Mouse (Mus musculus) kidney, adult 9 months (tissue): ENCODE measurements at regions not wholly inside any gene's neighbourhood (a gene's known extent, or its start where the extent isn't known, plus 50 kb on each side); places are given as distances from the start of the nearest gene placed in this dataset.

ENCODE experiments used
- DNase-seq: peaks from one replicate; pipeline ENCODE4 v3.0.0; 2022

DNA sequence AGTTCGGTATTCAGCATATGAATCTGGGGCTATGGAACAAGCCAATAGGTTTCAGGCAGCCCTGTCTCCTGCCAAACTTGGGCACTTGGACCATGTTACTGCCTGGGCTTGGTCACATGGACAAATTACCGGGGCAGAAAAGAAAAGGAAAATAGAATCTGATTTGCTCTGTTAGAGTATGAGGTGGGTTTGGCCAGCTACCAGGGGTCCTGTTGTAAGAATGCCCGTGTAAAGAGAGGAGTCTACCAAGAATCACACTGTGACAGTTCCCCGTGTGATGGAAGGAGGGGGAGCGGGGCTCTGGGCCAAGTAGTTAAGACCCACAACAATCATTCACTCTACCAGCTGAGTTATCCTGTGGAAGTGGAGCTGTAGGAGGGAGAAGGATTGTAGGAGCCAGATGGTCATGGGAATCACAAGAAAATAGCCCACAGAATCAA is 266.2 kb downstream of the Pik3r1 start:
- DNase-seq: no peak

DNA sequence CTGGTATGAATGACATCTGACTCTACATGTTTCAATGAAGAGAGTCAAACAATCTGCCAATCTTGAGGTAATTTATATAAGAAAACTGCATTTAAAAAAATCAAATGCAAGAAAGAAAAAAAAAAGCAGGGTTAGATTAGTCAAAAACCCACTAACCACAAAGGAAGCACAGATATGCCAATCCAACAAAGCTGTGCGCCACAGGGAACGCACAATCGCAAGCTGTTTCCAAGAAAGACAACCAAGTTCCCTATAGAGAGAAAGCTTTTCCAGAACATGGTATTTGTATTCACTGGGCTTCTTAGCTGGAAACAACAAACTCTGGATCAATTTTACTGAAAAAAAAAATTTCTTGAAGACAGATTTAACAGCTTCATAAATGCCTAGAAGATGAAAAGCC is 267.0 kb downstream of the Pik3r1 start:
- no peak for DNase-seq

DNA sequence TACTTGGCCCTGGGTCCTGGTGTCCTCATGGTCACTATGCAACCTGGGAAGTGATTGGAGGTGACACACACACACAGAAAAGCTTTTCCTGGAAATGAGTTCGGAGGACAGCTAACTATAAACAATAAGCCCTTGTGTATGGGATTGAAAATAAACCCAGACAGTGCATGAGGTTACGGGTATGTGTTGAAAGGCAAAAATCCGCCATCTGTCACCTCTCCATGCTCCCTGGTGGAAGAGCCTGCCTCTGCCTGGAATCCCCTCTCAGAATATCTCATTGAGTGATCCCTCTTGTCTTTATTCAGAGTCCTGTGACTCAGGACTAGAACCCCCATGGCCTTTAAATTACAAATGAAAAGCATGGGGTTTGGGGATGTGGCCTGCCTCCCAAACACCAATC is 276.2 kb downstream of the Pik3r1 start:
- no peak for DNase-seq

DNA sequence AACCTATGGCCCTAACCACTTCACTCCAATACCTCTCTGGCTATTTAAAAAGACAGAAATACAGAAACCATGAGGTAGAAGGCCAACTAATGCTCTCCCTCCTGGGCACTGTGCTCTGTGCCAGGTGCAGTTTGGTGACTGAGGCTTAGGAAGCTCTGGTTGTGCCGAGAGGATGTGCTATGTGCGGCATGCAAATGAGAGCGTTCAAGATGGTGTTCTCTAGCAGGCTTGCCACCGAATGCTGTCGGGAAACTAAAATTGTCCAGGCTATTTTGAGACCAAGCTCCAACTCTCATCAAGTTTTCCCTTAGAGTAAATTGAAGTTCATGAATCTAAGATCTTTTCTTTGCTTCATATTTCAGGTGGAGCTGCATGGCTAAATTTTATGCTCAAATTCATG is 277.1 kb downstream of the Pik3r1 start:
- DNase-seq: no peak

DNA sequence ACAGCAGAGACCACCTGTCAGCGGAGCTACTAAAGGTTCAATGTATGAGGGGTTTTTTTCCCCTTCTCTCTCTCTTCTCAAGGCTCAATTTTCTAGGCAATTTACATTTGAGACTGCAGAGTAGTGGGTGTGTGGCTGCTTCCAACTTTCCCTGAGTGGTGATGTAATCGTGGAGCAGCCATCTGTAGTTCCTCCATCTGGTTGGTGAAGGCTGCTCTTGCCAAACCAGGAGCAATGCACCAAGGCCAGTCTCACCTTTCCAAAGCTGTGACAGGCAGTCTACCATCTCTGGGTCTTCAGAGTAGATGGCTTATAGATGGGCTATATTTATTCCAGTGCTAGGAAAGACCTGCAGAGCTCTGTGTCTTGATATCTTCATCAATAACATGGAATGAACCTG is 280.4 kb downstream of the Pik3r1 start:
- no peak for DNase-seq

DNA sequence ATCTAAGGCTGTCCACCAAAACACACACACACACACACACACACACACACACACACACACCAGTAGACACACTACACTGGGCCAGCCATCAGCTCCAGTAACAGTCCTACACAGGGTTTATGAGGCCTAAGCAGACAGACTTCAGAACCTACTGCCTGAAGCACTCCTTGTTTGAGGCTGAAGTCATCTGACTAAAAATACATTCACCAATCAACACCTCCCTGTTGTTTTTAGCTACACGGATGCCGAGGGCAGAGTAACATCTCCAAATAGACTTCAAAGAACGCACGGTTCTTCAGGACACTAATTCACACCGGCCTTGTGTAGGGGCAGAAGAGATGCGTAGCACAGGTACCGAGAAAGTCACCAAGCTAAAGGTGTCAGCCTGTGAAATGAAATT is 282.2 kb downstream of the Pik3r1 start:
- DNase-seq: no peak

DNA sequence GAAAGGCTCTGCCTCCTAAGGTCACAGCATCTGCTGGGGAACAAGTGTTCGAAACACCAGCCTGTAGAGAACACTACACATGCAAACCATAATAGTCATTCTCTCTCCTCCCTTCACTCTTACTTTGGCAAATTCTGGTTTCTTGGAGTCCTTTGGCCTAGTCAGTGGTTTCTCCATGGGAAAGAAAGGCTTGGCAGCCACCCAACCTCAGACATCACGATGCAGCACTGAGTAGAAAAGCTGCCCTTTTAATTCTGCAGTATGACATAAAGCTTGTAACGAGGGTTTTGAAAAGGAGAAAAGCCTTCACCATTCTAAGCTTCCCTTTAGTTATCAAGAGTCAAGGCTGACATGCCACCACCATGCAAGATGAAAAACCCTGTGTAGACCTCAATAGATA is 284.2 kb downstream of the Pik3r1 start:
- DNase-seq: no peak

DNA sequence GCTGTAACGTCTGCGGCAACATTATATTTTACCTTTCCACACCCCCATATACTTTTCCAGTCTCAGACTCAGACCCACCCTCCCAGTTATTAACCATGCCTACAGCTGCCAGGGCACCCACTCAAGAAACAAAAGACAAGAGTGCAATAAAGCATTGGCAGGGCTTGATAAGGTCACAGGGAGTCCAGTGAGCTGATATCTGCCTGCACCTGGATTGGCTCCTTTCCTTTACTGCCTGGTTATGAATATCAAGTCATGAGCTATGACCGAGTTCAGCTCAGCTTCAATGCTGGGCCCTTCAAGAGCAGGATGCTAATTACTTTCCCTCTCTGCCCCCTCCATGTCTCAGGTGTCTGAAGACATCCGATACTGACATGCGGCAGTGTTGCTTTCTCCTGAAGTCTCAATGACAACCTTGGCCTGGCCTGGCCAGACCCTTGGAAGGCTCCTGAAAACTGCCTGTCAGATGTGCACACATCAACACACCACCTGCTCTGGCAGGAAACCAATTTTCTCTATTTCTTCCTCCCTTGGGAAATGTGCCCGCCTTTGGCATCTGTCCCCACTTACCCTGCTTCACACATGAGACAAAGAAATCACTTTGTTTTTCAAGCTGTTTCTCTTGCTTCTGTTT is 286.3 kb downstream of the Pik3r1 start:
- no peak for DNase-seq

DNA sequence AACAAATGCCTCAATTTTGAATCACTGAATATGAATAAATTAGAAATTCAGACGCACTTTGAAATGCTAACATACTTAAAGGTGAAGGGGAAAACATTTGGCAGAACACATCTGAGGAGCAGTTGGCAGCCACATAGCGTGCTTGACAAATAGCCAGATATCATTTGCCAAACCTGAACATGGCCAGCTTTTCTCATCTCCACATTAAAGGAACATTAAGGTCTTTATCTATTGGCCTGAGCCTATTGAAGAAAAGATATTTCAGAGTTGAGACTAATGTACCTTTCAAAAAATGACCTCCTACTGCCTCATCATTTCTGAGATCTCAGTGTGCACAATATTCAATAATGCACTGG is 288.7 kb downstream of the Pik3r1 start:
- DNase-seq: no peak

DNA sequence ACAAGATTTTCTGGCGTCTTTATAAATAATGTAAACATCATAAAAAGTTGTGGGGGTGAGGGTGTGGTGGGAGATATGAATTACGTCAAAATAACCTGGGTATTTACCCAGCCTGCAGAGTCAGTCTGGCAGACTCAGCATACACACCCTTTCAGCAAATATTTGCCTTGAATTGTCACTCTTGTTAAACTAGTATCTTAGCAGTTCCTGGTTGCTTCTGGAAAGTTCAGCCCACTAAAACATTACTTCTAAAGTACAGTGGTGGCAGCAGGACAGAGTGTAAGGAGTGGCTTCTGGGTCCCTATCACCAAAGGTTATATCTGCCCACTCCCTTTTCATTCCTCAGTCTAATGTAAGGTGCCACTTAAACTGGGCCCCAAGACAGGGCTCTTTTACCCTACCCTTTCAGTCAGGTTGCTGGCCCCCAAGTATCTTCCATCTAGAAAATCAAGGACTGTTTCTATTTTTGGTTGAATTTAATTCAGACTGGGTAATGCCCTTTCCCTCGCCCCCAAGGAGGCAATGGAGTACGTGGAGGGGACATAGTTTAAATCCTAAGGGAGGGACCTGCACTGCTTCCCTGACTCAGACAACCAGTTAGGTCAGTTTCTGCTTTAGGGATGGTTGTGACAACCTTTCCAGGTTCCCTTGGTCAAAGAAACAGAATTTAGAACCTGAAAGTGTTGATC is 289.3 kb downstream of the Pik3r1 start:
- DNase-seq: no peak

DNA sequence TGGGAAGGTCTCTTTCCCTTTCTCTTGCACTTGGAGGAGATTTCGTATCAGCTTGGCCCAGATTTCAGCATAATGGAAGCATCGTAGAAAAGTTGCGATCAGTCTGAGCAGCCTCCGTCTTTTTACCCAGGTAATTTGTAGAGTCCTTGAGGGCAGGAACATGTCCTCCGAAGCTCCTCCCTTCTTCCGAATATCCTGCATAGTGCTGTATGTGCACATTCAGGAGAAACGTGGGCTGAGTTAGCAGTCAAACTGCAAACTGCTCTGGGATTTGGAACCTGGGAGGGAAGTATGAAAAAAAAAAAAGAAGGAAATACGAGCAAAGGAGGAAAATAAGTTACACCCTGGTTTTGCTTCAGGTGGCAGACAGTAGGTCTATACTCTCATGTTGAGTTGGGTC is 294.7 kb downstream of the Pik3r1 start:
- DNase-seq: no peak

DNA sequence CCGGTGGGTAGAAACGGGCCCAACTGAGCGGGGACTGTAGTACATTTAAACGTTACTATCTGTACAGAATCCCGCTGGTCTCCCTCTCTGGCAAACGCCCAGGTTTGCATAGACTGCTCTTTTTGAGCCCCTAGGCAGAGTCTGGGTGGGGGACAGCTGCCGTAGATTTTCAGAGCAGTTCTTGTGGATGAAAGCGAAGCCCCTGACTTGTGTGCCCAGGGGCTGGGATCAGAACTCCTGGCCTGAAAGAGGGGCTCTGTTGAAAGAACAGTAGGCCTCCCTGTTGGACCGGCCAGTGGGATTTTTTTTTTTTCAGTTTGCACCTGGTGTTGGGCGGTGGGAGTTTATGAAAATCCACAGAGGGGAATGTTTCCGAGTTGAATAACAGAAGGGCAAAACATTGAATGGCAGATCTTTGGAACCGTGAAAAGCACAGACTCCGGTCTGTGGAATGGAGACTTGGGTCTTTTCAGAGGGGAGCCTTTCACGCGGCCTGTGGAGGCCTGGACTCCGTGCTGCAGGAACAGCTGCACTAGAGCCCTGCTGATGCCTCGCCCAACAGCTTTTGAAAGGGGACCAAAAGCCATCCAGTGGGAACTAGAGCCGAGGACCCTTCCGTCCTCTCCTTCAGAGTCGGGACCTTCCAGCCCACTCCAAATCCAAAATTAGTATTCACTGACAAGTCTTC is 297.3 kb downstream of the Pik3r1 start:
- DNase-seq: no peak

DNA sequence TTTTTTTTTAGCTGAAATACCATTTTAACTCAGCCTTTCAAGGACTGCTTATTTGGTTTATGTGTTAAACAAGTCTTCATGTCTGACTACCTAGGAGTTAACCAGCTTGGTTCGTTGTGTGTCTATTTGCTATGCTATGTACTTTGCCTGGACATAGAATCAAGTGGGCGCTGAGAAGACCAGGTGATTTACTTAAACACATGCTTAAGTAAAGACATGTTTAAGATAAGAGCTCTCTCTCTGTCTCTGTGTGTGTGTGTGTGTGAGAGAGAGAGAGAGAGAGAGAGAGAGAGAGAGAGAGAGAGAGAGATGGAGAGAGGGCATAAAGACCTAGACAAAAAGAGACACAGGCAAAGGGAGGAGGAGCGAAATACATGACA is 302.3 kb downstream of the Pik3r1 start:
- no peak for DNase-seq

DNA sequence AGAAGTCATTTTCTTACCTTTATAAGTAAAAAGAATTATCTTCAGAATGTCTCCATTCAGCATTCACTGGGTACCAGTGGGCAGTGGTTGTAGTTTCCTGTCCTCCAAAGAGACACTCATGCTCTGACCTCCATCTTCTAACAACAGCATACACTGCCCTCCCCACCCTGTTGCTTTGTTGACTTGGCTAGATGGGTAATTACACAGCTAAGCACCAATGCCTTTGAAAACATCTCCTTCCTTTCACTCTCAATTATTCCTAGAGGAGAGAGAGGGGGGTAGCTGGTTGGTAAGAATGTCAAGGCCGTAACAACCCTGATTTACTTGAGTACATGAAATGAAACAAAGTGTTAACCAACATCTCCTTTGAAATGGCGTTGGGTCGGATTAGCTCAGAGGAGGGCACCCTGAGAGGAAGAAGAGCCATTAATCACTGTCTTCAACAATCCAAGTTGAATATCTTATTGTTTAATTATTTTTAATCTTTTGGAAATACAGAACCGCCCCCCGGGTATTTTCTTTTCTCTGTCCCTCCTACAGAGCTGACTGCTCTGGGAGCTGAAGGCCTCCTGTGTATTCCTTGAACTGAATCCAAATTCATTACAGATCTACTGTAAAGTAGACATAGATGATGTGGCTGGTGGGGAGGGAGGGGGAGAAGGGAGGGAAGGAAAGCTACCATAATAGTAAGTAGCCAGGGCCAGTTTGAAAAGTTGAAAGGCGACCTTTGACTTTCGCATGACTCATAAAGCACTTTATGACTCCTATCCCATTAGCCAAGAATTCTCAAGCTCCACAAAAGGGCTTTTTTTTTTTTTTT is 302.9 kb downstream of the Pik3r1 start:
- DNase-seq: peak; percentile 14

DNA sequence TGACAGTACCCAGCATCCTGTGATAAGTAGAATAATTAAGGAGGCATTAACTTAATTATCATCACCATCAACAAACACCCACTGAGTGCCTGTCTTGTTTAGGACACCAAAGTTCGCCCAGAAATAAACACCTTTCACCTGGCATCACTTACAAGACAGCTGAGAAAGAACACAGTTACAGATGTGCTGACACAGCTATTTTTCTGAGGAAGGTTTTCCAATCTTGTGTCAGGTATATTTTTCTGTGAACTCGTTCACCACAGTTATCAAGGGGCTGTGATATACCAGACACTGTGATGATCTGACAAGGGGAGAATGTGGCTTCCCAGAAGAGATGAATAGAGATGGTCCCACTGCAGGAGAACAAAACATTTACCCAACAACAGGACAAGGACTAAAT is 311.1 kb downstream of the Pik3r1 start:
- no peak for DNase-seq

DNA sequence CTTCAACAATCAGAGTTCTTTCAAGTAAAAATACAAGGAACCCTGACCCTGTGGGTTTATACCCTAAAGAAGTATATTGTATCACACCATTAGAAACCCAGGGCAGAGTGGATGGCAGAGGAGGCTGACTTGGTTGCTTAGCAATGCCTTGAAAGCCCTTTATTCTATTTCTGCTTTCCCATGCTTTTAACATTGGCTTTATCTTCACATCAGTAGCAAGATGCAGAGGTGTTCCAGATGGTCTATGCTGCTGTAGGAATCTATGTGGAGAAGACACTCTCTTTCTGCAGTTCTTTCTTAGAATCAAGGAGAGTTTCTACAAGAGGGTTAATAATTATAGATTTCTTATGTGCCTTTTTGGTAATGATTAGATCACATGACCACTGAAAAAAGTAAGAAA is 313.7 kb downstream of the Pik3r1 start:
- DNase-seq: no peak

DNA sequence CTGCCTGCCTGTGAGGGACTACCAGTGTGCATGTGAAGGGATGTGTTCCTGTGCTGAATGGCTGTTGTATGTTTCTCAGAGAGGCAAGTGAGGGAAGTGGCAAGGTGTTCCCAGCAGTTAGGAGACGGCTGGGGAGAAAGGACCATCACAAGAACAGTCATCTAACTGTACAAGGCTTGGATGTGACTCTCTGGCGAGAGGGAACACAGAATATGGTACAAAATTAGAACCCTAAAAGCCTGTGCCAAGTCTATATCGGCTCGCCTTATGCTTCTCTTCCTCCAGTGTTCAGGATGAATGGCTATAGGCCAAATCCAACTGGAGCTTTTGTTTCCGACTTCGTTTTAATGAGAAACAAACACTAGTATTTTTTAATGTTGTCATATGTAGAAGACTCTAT is 317.5 kb downstream of the Pik3r1 start:
- no peak for DNase-seq

DNA sequence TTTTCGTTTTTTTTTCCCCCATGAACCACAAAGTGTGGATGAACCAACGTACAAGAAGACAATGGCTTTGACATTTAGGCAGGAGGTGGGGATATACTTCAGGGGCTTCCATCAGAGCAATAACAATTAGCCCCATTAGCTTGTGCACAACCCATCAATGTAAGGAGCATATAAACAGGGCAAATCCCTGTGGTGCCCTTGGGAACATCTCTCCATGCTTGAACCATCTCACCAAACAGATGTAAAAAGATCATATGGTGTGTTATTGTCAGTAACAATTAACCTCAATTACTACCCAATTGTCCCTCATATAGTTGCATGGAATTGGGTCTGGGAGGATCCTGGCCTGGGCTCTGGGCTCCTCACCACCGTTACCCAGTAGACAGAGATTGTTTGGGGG is 328.5 kb downstream of the Pik3r1 start:
- DNase-seq: no peak

DNA sequence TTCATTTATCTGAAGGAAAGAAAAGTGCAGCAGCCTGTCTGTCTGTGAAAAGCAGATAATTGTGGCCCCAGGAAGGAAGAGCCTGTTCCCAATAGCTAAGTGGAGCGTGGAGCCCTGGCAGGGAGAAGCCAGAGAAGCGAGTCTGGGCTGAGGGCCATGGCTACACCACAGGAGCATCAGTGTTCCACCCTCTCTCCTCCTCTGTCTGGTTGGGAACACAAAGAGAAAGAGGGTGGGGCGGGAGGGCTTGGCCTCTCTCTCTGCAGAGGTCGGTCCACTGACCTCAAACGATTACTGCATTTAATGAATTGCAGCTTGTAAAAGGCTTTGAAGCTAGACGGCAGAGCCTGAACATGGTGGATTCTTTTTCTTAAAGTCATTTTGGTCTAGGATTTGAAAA is 329.0 kb downstream of the Pik3r1 start:
- peak; percentile 14 for DNase-seq

DNA sequence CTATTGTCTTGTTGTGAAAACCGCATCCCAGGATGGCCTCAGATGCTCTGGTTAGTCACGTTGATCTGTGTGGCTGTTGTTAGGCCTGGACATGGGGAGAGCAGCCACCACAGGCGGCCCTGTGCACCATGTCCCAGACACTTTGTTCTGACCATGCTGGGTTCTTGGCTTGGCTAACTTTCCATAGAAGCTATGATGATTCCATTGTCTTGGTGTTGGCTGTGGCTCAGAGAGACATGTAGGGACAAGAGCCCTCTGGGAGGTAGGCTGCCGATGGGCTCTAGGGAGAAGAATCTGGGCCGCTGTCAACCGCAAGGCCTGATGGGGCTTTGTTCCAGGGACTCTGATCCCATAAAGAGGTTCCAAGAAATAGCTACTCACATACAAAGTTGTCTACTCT is 334.9 kb downstream of the Pik3r1 start:
- no peak for DNase-seq

DNA sequence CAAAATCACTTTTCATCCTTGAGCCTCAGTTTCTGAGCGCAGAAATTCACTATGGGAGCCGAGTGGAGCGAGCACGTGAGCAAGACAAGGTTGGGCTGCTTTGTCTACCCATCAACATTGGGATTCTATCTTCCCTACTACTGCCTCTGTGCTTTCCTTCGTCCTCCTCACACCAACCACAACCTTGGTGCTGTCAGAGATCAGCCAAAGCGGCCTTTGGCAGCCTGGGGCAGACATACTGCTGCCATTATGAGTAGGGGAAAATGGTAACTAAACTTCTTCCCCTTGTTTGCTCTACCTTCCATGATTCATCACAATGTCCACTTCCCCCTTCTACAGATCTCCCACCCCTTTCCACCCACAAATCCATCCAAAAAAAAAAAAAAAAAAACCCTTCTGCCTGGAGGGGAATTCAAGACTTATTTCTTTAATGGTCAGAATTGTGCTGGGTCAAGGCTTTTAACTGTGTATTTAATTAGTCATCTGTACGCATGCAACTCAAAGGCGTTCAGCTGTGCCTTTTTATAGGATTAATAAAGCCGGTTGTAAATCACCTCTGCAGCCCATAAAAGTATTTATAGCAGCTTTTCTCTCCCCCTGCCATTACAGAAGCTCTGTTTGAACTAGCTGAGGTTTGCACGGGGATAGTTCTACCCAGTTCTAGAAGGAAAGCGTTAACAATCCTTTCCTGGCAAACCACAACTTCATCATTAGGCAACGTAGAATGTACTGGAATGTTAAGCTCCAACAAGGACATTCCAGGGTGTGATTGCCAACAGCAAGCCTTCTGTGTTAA is 340.4 kb downstream of the Pik3r1 start:
- DNase-seq: peak; percentile 68

DNA sequence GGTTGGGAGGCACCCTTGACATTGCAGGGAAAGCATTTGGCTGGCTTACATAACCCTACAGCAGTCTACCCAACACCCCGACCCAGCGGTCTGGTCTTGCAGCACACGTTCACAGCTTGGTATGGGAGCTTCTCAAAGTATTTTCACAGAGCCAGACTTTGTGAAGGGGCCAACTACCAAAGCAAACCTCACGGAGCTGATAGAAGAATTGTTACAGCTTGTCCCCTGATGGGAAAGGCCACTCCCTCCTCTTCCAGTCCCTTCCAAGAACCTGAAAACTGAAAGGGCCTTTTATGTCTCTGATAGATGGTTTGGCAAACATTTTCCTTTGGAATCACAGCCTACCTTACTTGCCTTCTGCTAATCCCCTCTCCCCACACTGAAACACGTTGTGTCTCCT is 341.6 kb downstream of the Pik3r1 start:
- DNase-seq: no peak

DNA sequence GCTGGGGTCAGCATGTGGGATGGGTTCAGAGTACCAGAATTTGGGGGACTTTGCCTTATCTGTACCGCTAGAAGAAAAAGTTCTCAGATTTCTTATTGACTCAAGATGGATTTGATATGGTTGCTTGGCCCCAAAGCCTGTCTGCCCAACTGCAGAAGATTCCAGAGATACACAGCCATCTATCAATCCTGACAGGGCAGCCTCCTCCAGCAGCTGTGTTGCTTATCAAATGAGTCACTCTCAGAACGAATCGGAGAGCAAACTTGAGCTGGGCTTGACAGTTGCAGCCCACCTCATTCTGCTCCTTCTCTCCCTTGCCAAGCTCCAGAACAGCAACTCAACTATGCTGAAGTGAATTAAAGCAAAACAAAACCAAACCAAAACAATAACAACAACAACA is 345.9 kb downstream of the Pik3r1 start:
- DNase-seq: no peak
